Mouse (Mus musculus) monocyte, adult 5-6 weeks (primary cell): ENCODE data around the gene Cnr2. TPM values are rescaled to one million over a fixed set of nuclear protein-coding genes. Genes with fewer than 3 reads are reported as not detected.
"Not testable (repeated sequence)": the region's sequence is repeated elsewhere in the genome, so short reads cannot be mapped to it uniquely, and the experiment has no call there.

Source experiments
- ATAC-seq: fragments of 153-309, 156-312 bp; replicated peaks from 2 replicates; pipeline ENCODE4 v1.8.0; 2017; ENCODE audit warnings: mild to moderate bottlenecking; ENCODE audit not compliant: low TSS enrichment, insufficient number of reproducible peaks, severe bottlenecking, poor library complexity, low FRiP score
- total RNA-seq: library from RNA; stranded (forward); fragments of 200-1000, 200-491, 200-594 nt; gene quantifications from 3 replicates; pipeline ENCODE4 v1.2.3, GENCODE M21; 2017

Cnr2 gene
- total RNA-seq, 1 experiment from 2014 or later: 19.9 TPM

GRCm38 (mm10) chr4:135924418-135924817 lies 29.2 kb downstream of the Cnr2 start:
- no peak for ATAC-seq

GRCm38 (mm10) chr4:135925341-135925740 lies 30.1 kb downstream of the Cnr2 start:
- ATAC-seq: no peak

GRCm38 (mm10) chr4:135926195-135926808 lies 31.1 kb downstream of the Cnr2 start:
- no peak for ATAC-seq

- no peak for ATAC-seq
These were observed 31.7 kb downstream of the Cnr2 start for GRCm38 (mm10) chr4:135926861-135927260.

GRCm38 (mm10) chr4:135928376-135928775 lies 33.2 kb downstream of the Cnr2 start:
- ATAC-seq: no peak

- no peak for ATAC-seq
These were observed 34.2 kb downstream of the Cnr2 start for GRCm38 (mm10) chr4:135929405-135929804.

GRCm38 (mm10) chr4:135929828-135930227 lies 34.6 kb downstream of the Cnr2 start:
- no peak for ATAC-seq

GRCm38 (mm10) chr4:135930239-135930638 lies 35.0 kb downstream of the Cnr2 start:
- ATAC-seq: no peak

GRCm38 (mm10) chr4:135931832-135932231 lies 36.6 kb downstream of the Cnr2 start:
- ATAC-seq: no peak

- ATAC-seq: no peak
These were observed 39.7 kb downstream of the Cnr2 start for GRCm38 (mm10) chr4:135934708-135935500.

- ATAC-seq: no peak
These were observed 40.3 kb downstream of the Cnr2 start for GRCm38 (mm10) chr4:135935502-135935901.

GRCm38 (mm10) chr4:135938858-135939257 lies 43.7 kb downstream of the Cnr2 start:
- ATAC-seq: no peak

- ATAC-seq: not testable (repeated sequence)
These were observed 45.8 kb downstream of the Cnr2 start for GRCm38 (mm10) chr4:135941026-135941425.

GRCm38 (mm10) chr4:135942193-135942592 lies 47.0 kb downstream of the Cnr2 start:
- 0 out of 2 replicates have a peak, but pooled peaks have one; percentile 11 for ATAC-seq

- ATAC-seq: no peak
These were observed 48.2 kb downstream of the Cnr2 start for GRCm38 (mm10) chr4:135943389-135943788.

GRCm38 (mm10) chr4:135945706-135946105 lies 50.5 kb downstream of the Cnr2 start:
- peak; percentile 64 for ATAC-seq

GRCm38 (mm10) chr4:135946278-135946658 lies 51.1 kb downstream of the Cnr2 start, which contains the start of gene Hmgcl:
Hmgcl (plus strand) TSS chr4:135946448.
- ATAC-seq: peak; percentile 87

GRCm38 (mm10) chr4:135946659-135947301 lies 51.6 kb downstream of the Cnr2 start:
- ATAC-seq: 0 out of 2 replicates have a peak, but pooled peaks have one; percentile 0

- ATAC-seq: 0 out of 2 replicates have a peak, but pooled peaks have one; percentile 36
These were observed 52.9 kb downstream of the Cnr2 start for GRCm38 (mm10) chr4:135948142-135948541.
